Comparison of ENCODE assay signal across 7 mouse cellular contexts in genomic region chr1:67640353-67640752, GRCm38 (mm10).
A peak's percentile ranks its signal among the peaks of the same experiment; 100 is the strongest.
DNase-seq lines count a peak whose midpoint lies in the region; ATAC-seq and TF ChIP-seq lines count a peak whose summit lies in the region.

No protein-coding gene starts in this region.

- in situ Hi-C loops in Patski (cut with MboI; ENCODE audit: low pct_unique_long_range_greater_than_20kb) = loop anchor here (5.0 kb wide), 1 partner anchor 1477 kb away; no protein-coding TSS in a partner anchor

- POLR2A ChIA-PET in Patski (lab: Charles Lee) = no interaction called here

- ATAC-seq in Patski = peak; percentile 84
- peak; percentile 69; the same call in 1 of the 2 replicates for ATAC-seq in embryonic facial prominence, embryonic 12.5 days (ENCODE audit: insufficient number of reproducible peaks, insufficient read depth, low FRiP score, low TSS enrichment)
- no peak for ATAC-seq in CD4-positive, CD25-positive, alpha-beta regulatory T cell, adult 4 months

- H3K36me3 ChIP-seq in embryonic facial prominence, embryonic 12.5 days = no peaks in the 10 kb centered on the region

- CTCF ChIA-PET in Patski (lab: Charles Lee) = interaction anchor here (1.4 kb wide), 1 partner anchor 1499 kb away, joined by 4 read pairs; no protein-coding TSS in a partner anchor

- H3K9me3 ChIP-seq in embryonic facial prominence, embryonic 12.5 days = no peaks in the 10 kb centered on the region

- peaks cover 10% of the 10 kb centered on the region for H3K27me3 ChIP-seq in Patski
- H3K27me3 ChIP-seq in embryonic facial prominence, embryonic 12.5 days = no peaks in the 10 kb centered on the region; the same call in 1 of the 2 replicates

- 25% methylated on average over 9 of the region's 9 CpGs for WGBS in embryonic facial prominence, embryonic 12.5 days

- peak; percentile 53 for TF ChIP-seq CTCF in Patski (IDR thresholded peaks at IDR 0.05)

- peak; percentile 42 for DNase-seq in layer of hippocampus, adult 9-10 months (ENCODE audit: low spot score)
- DNase-seq in layer of hippocampus, postnatal 36 days = no peak
- DNase-seq in Patski (ENCODE audit: low read depth, low spot score) = no peak
- DNase-seq in lung, postnatal 36 days = peak; percentile 17
- no peak for DNase-seq in spleen, adult 18-20 months

- no peak overlapping the region for H3K4me2 ChIP-seq in embryonic facial prominence, embryonic 12.5 days (replicated peaks)

- no peaks in the 10 kb centered on the region for H3K4me1 ChIP-seq in embryonic facial prominence, embryonic 12.5 days

- H3K9ac ChIP-seq in embryonic facial prominence, embryonic 12.5 days = no peak overlapping the region

- H3K4me3 ChIP-seq in embryonic facial prominence, embryonic 12.5 days = no peak overlapping the region

- no peak overlapping the region for H3K27ac ChIP-seq in embryonic facial prominence, embryonic 12.5 days

Comparison
In these comparisons a context has a peak if more than half of its experiments do, and no peak if none do; other contexts are left out.
1. DNase-seq: peak in layer of hippocampus, adult 9-10 months (single experiment) and lung, postnatal 36 days (single experiment); none in layer of hippocampus, postnatal 36 days (0 of 2), Patski (single experiment) and spleen, adult 18-20 months (0 of 2).